Mouse (Mus musculus): ENCODE measurements around the gene Pacsin1. TPM values are rescaled to one million over a fixed set of nuclear protein-coding genes. Genes with fewer than 3 reads are reported as not detected.

Gene Pacsin1
- polyA plus RNA-seq, 1 experiment from 2014 or later = 2.7 TPM

- H3K9ac ChIP-seq (ENCODE audit: low read depth, low read length) = no peak overlapping the region
- no peaks in the 10 kb centered on the region; the same call in 1 of the 2 replicates for H3K36me3 ChIP-seq (ENCODE audit: control insufficient read depth, insufficient read depth, low read length)
- no peak for ATAC-seq
- H3K4me3 ChIP-seq (ENCODE audit: low read length) = no peak overlapping the region
- 61% methylated on average over 4 of the region's 4 CpGs for WGBS
- no peaks in the 10 kb centered on the region for H3K4me1 ChIP-seq (ENCODE audit: control insufficient read depth, insufficient read depth, low read length)
- no peaks in the 10 kb centered on the region for H3K9me3 ChIP-seq (ENCODE audit: control insufficient read depth, low read length)
- H3K4me2 ChIP-seq (ENCODE audit: low read depth, low read length) = no peak overlapping the region
- no peak overlapping the region for H3K27ac ChIP-seq (ENCODE audit: low read length)
- H3K27me3 ChIP-seq (replicated peaks; ENCODE audit: control insufficient read depth, insufficient read depth, low read length) = no peaks in the 10 kb centered on the region
Observed at GRCm38 (mm10) chr17:27746446-27746845, 91.1 kb downstream of the Pacsin1 start.

DNA sequence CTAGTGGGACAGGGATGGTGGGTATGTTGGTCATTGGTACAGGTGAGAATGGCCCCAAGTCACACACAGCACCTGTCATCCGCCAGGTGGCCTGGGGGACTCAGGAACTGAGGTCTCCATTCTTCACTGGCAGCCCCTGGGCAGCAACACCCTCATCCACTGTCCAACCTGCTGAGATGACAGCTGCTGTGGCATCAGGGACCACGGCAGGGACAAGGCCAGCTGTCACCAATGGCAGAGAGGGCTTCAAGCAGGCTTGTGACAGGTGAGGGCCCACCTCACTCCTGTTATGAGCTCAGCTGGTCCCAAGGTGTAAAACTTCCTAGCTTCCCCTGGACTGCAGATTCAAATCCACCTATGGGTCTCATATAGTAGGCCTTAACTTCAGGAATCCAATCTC is 92.8 kb downstream of the Pacsin1 start:
- Histone ChIP-seq H3K9me3 (ENCODE audit: control insufficient read depth, low read length) (no peaks in the 10 kb centered on the region), H3K4me2 (ENCODE audit: low read depth, low read length) (no peak overlapping the region), H3K27ac (ENCODE audit: low read length) (no peak overlapping the region), H3K4me1 (ENCODE audit: control insufficient read depth, insufficient read depth, low read length) (no peaks in the 10 kb centered on the region), H3K9ac (ENCODE audit: low read depth, low read length) (no peak overlapping the region), H3K4me3 (ENCODE audit: low read length) (no peak overlapping the region), H3K27me3 (replicated peaks; ENCODE audit: control insufficient read depth, insufficient read depth, low read length) (no peaks in the 10 kb centered on the region), H3K36me3 (ENCODE audit: control insufficient read depth, insufficient read depth, low read length) (peaks cover 6% of the 10 kb centered on the region; the same call in 1 of the 2 replicates)
- 87% methylated on average over 2 of the region's 2 CpGs for WGBS
- no peak for ATAC-seq

DNA sequence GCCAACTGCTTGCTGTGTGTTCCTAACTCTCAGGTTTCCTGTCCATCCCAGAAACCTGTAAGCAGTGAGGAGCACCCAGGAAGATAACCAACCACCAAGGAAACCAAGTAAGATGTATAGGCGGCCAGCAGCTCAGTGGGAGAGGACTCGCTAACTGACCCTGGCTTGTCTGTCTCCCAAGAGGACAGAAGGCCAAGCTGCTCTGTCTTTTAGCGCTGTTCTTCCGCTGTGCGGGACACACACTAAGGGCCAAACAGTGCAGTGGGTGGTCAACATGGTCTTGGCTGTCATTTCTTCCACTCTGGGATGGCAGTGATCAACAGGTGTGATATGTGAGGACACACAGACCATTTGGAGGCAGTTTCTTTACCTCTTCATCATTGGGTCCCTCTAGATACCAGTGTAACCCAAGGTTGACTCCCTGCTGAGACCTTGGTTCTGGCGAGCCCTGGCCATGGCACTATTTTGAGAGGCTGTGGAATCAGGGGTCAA is 95.2 kb downstream of the Pacsin1 start:
- WGBS = 93% methylated on average over 6 of the region's 6 CpGs
- no peaks in the 10 kb centered on the region for H3K9me3 ChIP-seq (ENCODE audit: control insufficient read depth, low read length)
- no peaks in the 10 kb centered on the region for H3K4me1 ChIP-seq (ENCODE audit: control insufficient read depth, insufficient read depth, low read length)
- peaks cover 9% of the 10 kb centered on the region; the same call in 1 of the 2 replicates for H3K36me3 ChIP-seq (ENCODE audit: control insufficient read depth, insufficient read depth, low read length)
- H3K27me3 ChIP-seq (replicated peaks; ENCODE audit: control insufficient read depth, insufficient read depth, low read length) = no peaks in the 10 kb centered on the region
- no peak overlapping the region for H3K9ac ChIP-seq (ENCODE audit: low read depth, low read length)
- no peak overlapping the region for H3K27ac ChIP-seq (ENCODE audit: low read length)
- no peak overlapping the region for H3K4me3 ChIP-seq (ENCODE audit: low read length)
- no peak for ATAC-seq
- no peak overlapping the region for H3K4me2 ChIP-seq (ENCODE audit: low read depth, low read length)

GRCm38 (mm10) chr17:27751314-27752202 is 96.2 kb downstream of the Pacsin1 start:
- no peak overlapping the region for H3K4me2 ChIP-seq (ENCODE audit: low read depth, low read length)
- ATAC-seq = no peak
- no peak overlapping the region for H3K4me3 ChIP-seq (ENCODE audit: low read length)
- WGBS = 89% methylated on average over 8 of the region's 8 CpGs
- no peaks in the 10 kb centered on the region for H3K27me3 ChIP-seq (replicated peaks; ENCODE audit: control insufficient read depth, insufficient read depth, low read length)
- no peak overlapping the region for H3K9ac ChIP-seq (ENCODE audit: low read depth, low read length)
- no peaks in the 10 kb centered on the region for H3K9me3 ChIP-seq (ENCODE audit: control insufficient read depth, low read length)
- peaks cover 9% of the 10 kb centered on the region; the same call in 1 of the 2 replicates for H3K36me3 ChIP-seq (ENCODE audit: control insufficient read depth, insufficient read depth, low read length)
- H3K4me1 ChIP-seq (ENCODE audit: control insufficient read depth, insufficient read depth, low read length) = 0 out of 2 replicates have a peak, but pooled peaks cover 2% of the 10 kb centered on the region
- H3K27ac ChIP-seq (ENCODE audit: low read length) = no peak overlapping the region

DNA sequence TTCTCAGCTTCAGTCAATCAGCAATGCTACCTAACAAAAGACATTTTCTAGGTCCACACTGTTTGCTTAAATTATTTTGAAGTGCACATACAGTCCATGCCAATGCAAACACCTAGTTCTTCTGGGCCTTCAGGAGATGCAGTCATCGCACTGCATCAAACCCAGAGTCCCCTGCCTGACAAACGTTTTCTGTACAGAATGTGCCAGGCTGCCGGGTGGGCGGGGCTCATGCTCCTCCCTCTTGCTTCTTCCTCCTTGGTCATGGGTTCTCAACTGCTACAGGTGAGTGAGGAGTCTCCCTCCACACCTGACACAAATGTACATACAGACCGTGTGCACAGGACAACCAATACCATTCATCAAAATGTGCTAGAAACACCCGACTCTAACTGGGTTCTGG is 104.9 kb downstream of the Pacsin1 start:
- Histone ChIP-seq H3K36me3 (ENCODE audit: control insufficient read depth, insufficient read depth, low read length) (peaks cover 7% of the 10 kb centered on the region), H3K4me1 (ENCODE audit: control insufficient read depth, insufficient read depth, low read length) (peaks cover 10% of the 10 kb centered on the region), H3K27me3 (replicated peaks; ENCODE audit: control insufficient read depth, insufficient read depth, low read length) (no peaks in the 10 kb centered on the region), H3K27ac (ENCODE audit: low read length) (no peak overlapping the region), H3K4me2 (ENCODE audit: low read depth, low read length) (no peak overlapping the region), H3K9me3 (ENCODE audit: control insufficient read depth, low read length) (peaks cover 5% of the 10 kb centered on the region; the same call in 1 of the 2 replicates), H3K4me3 (ENCODE audit: low read length) (no peak overlapping the region), H3K9ac (ENCODE audit: low read depth, low read length) (0 out of 2 replicates have a peak overlapping the region, but pooled peaks have one; percentile 10)
- WGBS = 72% methylated on average over 6 of the region's 6 CpGs
- 0 out of 2 replicates have a peak, but pooled peaks have one; percentile 23 for ATAC-seq

Other genes starting within 250 kb of the Pacsin1 start
- 0.40 and 0.44 TPM in 2 replicates for gene Grm4, start 134.1 kb upstream of the Pacsin1 start, polyA plus RNA-seq (2015; fragmentation: Nextera tagmentation; extraction: Ambion mirVana)
- 286 and 319 TPM in 2 replicates for gene Hmga1, start 99.0 kb upstream of the Pacsin1 start, polyA plus RNA-seq (2015; fragmentation: Nextera tagmentation; extraction: Ambion mirVana)
- 39.7 and 46.7 TPM in 2 replicates for gene AI413582, start 89.8 kb upstream of the Pacsin1 start, polyA plus RNA-seq (2015; fragmentation: Nextera tagmentation; extraction: Ambion mirVana)
- 56.6 and 57.4 TPM in 2 replicates for gene Nudt3, start 32.0 kb upstream of the Pacsin1 start, polyA plus RNA-seq (2015; fragmentation: Nextera tagmentation; extraction: Ambion mirVana)
- gene RPS10-NUDT3, start 20.3 kb upstream of the Pacsin1 start, polyA plus RNA-seq (2015; fragmentation: Nextera tagmentation; extraction: Ambion mirVana) = not detected in 2 replicates
- gene Rps10, start 18.8 kb upstream of the Pacsin1 start, polyA plus RNA-seq (2015; fragmentation: Nextera tagmentation; extraction: Ambion mirVana) = 853 and 934 TPM in 2 replicates
- 20.0 and 21.9 TPM in 2 replicates for gene Spdef, start 73.4 kb downstream of the Pacsin1 start, polyA plus RNA-seq (2015; fragmentation: Nextera tagmentation; extraction: Ambion mirVana)
- 14.7 and 20.8 TPM in 2 replicates for gene D17Wsu92e, start 165.1 kb downstream of the Pacsin1 start, polyA plus RNA-seq (2015; fragmentation: Nextera tagmentation; extraction: Ambion mirVana)
- 218 and 242 TPM in 2 replicates for gene Snrpc, start 182.6 kb downstream of the Pacsin1 start, polyA plus RNA-seq (2015; fragmentation: Nextera tagmentation; extraction: Ambion mirVana)
- gene Uhrf1bp1, start 200.9 kb downstream of the Pacsin1 start, polyA plus RNA-seq (2015; fragmentation: Nextera tagmentation; extraction: Ambion mirVana) = 2.3 and 2.9 TPM in 2 replicates